Mouse (Mus musculus): ENCODE measurements around the gene Bbs12. TPM values are rescaled to one million over a fixed set of nuclear protein-coding genes. Genes with fewer than 3 reads are reported as not detected.

Gene Bbs12
- polyA plus RNA-seq, 1 experiment from 2014 or later: 6.8 TPM

DNA sequence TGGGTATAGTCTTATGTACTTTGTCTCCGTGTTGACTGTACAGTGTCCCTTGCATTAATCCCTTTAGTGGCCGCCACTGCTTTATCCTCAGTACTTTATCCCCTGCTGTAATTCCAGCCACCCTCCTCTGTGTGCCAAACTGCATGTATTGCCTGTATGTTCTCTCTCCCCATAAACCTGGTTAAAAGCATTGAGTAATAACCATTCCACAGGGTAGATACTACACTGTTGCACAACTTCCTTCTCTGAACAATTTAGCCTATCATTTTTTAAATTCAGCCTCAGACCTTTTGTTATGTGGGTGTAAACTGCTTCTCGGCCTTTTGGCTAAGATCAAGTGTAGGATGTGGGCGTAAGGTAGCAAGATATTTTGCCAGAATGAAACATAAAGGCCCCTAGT, 52.8 kb downstream of the Bbs12 start:
- Histone ChIP-seq H3K27me3 (ENCODE audit: control insufficient read depth, insufficient read depth, low read length) (no peaks in the 10 kb centered on the region), H3K27ac (ENCODE audit: low read depth, low read length) (no peak overlapping the region), H3K4me1 (ENCODE audit: control insufficient read depth, insufficient read depth, low read length) (no peaks in the 10 kb centered on the region), H3K36me3 (ENCODE audit: control insufficient read depth, insufficient read depth, low read length) (no peaks in the 10 kb centered on the region), H3K4me3 (ENCODE audit: low read depth, low read length) (no peak overlapping the region), H3K9me3 (ENCODE audit: control insufficient read depth, low read length) (no peaks in the 10 kb centered on the region), H3K9ac (ENCODE audit: low read length) (no peak overlapping the region), H3K4me2 (no peak overlapping the region)
- DNase-seq (ENCODE audit: low spot score, missing footprints) (no peak), ATAC-seq (ENCODE audit: low FRiP score) (no peak)
- WGBS: 81% methylated on average over 4 of the region's 4 CpGs

DNA sequence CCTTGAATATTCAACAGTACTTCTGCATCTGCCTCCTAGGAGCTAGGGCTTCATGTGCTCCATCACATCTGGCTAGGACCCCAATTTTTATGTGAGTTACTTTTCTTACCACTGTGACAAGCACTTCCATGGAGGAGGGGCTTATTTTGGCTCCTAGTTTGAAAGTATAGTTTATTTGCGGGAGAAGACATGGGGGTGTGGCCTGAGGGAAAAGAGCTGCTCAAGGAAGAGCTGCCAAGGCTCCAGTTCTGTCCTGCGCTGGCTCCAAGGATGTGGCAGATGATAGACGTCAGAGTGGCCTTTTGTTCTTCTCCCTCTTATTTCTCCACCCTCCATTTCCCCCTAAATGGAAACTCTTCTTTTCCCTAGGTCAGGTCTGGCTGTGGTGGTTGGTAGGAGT, 53.6 kb downstream of the Bbs12 start:
- Histone ChIP-seq H3K4me1 (ENCODE audit: control insufficient read depth, insufficient read depth, low read length) (no peaks in the 10 kb centered on the region), H3K36me3 (ENCODE audit: control insufficient read depth, insufficient read depth, low read length) (no peaks in the 10 kb centered on the region), H3K27me3 (ENCODE audit: control insufficient read depth, insufficient read depth, low read length) (no peaks in the 10 kb centered on the region), H3K27ac (ENCODE audit: low read depth, low read length) (no peak overlapping the region), H3K4me2 (no peak overlapping the region), H3K9ac (ENCODE audit: low read length) (no peak overlapping the region), H3K4me3 (ENCODE audit: low read depth, low read length) (no peak overlapping the region), H3K9me3 (ENCODE audit: control insufficient read depth, low read length) (no peaks in the 10 kb centered on the region)
- 55% methylated on average over 3 of the region's 3 CpGs for WGBS
- no peak for DNase-seq (ENCODE audit: low spot score, missing footprints)
- ATAC-seq (ENCODE audit: low FRiP score): no peak

DNA sequence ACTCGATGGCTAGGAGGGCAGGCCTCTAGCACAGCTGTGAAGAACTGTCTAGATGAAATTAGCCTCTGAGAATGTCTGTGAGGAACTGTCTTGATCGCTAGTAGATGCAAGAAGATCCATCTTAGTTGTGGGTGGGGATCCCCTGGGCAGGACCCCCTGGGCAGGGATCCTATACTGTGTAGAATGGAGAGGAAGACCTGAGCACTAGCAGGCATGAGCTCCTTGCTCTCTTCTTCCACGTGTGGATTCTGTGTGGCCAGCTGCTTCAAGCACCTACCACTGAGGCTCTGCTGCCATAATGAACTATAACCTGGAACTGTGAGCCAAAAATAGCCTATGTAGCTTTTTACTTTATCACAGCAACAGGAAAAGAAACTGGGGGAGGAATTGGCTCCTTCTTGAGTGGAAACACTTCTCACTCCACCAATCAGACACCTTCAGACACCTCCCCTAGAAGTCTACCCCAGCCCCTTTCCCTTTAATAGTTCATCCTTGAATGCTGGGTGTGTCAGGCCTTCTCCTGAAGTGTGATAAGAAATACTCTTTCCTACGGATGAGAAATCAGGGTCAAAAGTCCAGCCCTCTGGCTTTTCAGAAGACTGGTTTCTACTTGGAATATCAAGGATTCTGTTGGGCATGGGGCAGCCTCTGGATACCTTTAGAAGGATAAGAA, 54.2 kb downstream of the Bbs12 start:
- no peak for DNase-seq (ENCODE audit: low spot score, missing footprints)
- Histone ChIP-seq H3K27ac (ENCODE audit: low read depth, low read length) (no peak overlapping the region), H3K4me2 (no peak overlapping the region), H3K4me1 (ENCODE audit: control insufficient read depth, insufficient read depth, low read length) (no peaks in the 10 kb centered on the region), H3K27me3 (ENCODE audit: control insufficient read depth, insufficient read depth, low read length) (no peaks in the 10 kb centered on the region), H3K4me3 (ENCODE audit: low read depth, low read length) (no peak overlapping the region), H3K9ac (ENCODE audit: low read length) (no peak overlapping the region), H3K36me3 (ENCODE audit: control insufficient read depth, insufficient read depth, low read length) (no peaks in the 10 kb centered on the region), H3K9me3 (ENCODE audit: control insufficient read depth, low read length) (no peaks in the 10 kb centered on the region)
- no peak for ATAC-seq (ENCODE audit: low FRiP score)
- WGBS: 68% methylated on average over 4 of the region's 4 CpGs

DNA sequence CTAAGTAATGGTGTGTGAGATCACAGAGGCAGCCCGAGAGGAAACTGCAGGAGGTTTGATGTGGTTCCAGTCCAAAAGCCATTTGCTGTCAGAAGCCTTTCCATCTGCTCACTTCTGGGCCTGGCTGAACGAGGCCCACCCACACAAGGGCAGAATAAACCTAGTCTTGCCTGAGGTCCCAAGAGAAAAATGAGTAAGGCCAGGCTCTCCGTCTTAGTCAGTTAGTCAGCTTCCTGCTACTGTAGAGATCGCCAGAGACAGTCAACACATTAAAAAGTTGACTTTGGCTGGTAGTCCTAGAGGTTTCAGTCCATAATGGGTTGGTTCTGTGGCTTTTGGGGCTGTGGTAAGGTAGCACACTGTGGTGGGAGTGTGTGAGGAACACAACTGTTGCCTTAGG, 58.1 kb downstream of the Bbs12 start:
- Histone ChIP-seq H3K27ac (ENCODE audit: low read depth, low read length) (no peak overlapping the region), H3K9me3 (ENCODE audit: control insufficient read depth, low read length) (no peaks in the 10 kb centered on the region), H3K4me2 (no peak overlapping the region), H3K4me3 (ENCODE audit: low read depth, low read length) (no peak overlapping the region), H3K27me3 (ENCODE audit: control insufficient read depth, insufficient read depth, low read length) (no peaks in the 10 kb centered on the region), H3K4me1 (ENCODE audit: control insufficient read depth, insufficient read depth, low read length) (no peaks in the 10 kb centered on the region), H3K36me3 (ENCODE audit: control insufficient read depth, insufficient read depth, low read length) (no peaks in the 10 kb centered on the region), H3K9ac (ENCODE audit: low read length) (no peak overlapping the region)
- 80% methylated on average over 4 of the region's 4 CpGs for WGBS
- no peak for ATAC-seq (ENCODE audit: low FRiP score)
- no peak for DNase-seq (ENCODE audit: low spot score, missing footprints)

Other genes with a start within 250 kb of the Bbs12 start
- gene Adad1, start 249.0 kb upstream of the Bbs12 start, polyA plus RNA-seq (2014; fragmentation: Nextera tagmentation; extraction: Ambion mirVana): 0.54 and 0.74 TPM in 2 replicates
- gene Il2, start 186.6 kb upstream of the Bbs12 start, polyA plus RNA-seq (2014; fragmentation: Nextera tagmentation; extraction: Ambion mirVana): 0.39 and 0.49 TPM in 2 replicates
- gene Il21, start 79.9 kb upstream of the Bbs12 start, polyA plus RNA-seq (2014; fragmentation: Nextera tagmentation; extraction: Ambion mirVana): not detected in 2 replicates
- gene Cetn4, start 154 bp downstream of the Bbs12 start, polyA plus RNA-seq (2014; fragmentation: Nextera tagmentation; extraction: Ambion mirVana): 1.1 and 2.5 TPM in 2 replicates
- 0.86 and 0.91 TPM in 2 replicates for gene Fgf2, start 35.8 kb downstream of the Bbs12 start, polyA plus RNA-seq (2014; fragmentation: Nextera tagmentation; extraction: Ambion mirVana)
- gene Spata5, start 107.3 kb downstream of the Bbs12 start, polyA plus RNA-seq (2014; fragmentation: Nextera tagmentation; extraction: Ambion mirVana): 42.1 and 42.3 TPM in 2 replicates
- 3.3 and 3.5 TPM in 2 replicates for gene Nudt6, start 107.7 kb downstream of the Bbs12 start, polyA plus RNA-seq (2014; fragmentation: Nextera tagmentation; extraction: Ambion mirVana)

Data from midbrain, embryonic 11.5 days (tissue).